Mouse (Mus musculus): ENCODE results near the gene Hbs1l. TPM values are rescaled to one million over a fixed set of nuclear protein-coding genes. Genes with fewer than 3 reads are reported as not detected.

The Hbs1l gene
- polyA plus RNA-seq, 1 experiment from 2014 or later = 142 TPM

Other genes with a start within 250 kb of the Hbs1l start
- 8.5 and 9.1 TPM in 2 replicates for gene Myb, start 135.0 kb upstream of the Hbs1l start, polyA plus RNA-seq (2014; fragmentation: Nextera tagmentation; extraction: Ambion mirVana)
- gene Aldh8a1, start 81.3 kb downstream of the Hbs1l start, polyA plus RNA-seq (2014; fragmentation: Nextera tagmentation; extraction: Ambion mirVana) = 0.07 TPM in 1 of 2 replicates, not detected in the other

Data from midbrain, embryonic 11.5 days (tissue).